Mouse (Mus musculus) gastrocnemius, postnatal 25 days (tissue): ENCODE measurements around the gene Rprm. TPM values are rescaled to one million over a fixed set of nuclear protein-coding genes. Genes with fewer than 3 reads are reported as not detected.
A peak's percentile ranks its signal among the peaks of the same experiment; 100 is the strongest.

Source experiments
- DNase-seq: peaks from one replicate; pipeline ENCODE4 v3.0.0; 2022
- long read RNA-seq, 2 experiments: library from polyadenylated mRNA; stranded (forward); transcript quantifications; one replicate each; pipeline ENCODE4 v2.0.0; 2021
- total RNA-seq, 2 experiments: library from RNA; stranded (reverse); gene quantifications; 1 replicate in 1 of 2; 2 replicates in 1 of 2; pipeline ENCODE4 v1.2.3; 2021

The Rprm gene
- under 1 TPM; 0.24 to 0.79 TPM for total RNA-seq
- long read RNA-seq, experiment 1, result 0 reads
- long read RNA-seq, experiment 2, partial matches to known transcripts, result 0 of 1 reads
- long read RNA-seq, experiment 2, other reads (novel, unspliced or antisense), result 0 of 1 reads

GRCm38 (mm10) chr2:54085430-54086087, at the start of gene Rprm:
TSS of gene Rprm (minus strand) at chr2:54085552.
- DNase-seq, result peak; percentile 65

GRCm38 (mm10) chr2:54119305-54119704, 34.0 kb upstream of the Rprm start:
- no peak for DNase-seq

GRCm38 (mm10) chr2:54118881-54119280, 33.5 kb upstream of the Rprm start:
- no peak for DNase-seq

- no peak for DNase-seq
These were observed 25.9 kb upstream of the Rprm start for GRCm38 (mm10) chr2:54111294-54111693.

GRCm38 (mm10) chr2:54106232-54106726, 20.9 kb upstream of the Rprm start:
- DNase-seq, result no peak

- no peak for DNase-seq
These were observed 14.6 kb upstream of the Rprm start for GRCm38 (mm10) chr2:54099939-54100338.

GRCm38 (mm10) chr2:54092616-54093015, 7.3 kb upstream of the Rprm start:
- DNase-seq, result no peak

- no peak for DNase-seq
These were observed 902 bp upstream of the Rprm start for GRCm38 (mm10) chr2:54086254-54086653.

GRCm38 (mm10) chr2:54084737-54085429, 469 bp downstream of the Rprm start:
- no peak for DNase-seq

- DNase-seq, result no peak
These were observed 1.3 kb downstream of the Rprm start for GRCm38 (mm10) chr2:54083861-54084736.

- no peak for DNase-seq
These were observed 6.4 kb downstream of the Rprm start for GRCm38 (mm10) chr2:54078961-54079360.

- no peak for DNase-seq
These were observed 13.8 kb downstream of the Rprm start for GRCm38 (mm10) chr2:54071526-54071925.

- DNase-seq, result no peak
These were observed 22.9 kb downstream of the Rprm start for GRCm38 (mm10) chr2:54062421-54062820.

GRCm38 (mm10) chr2:54061039-54061438, 24.3 kb downstream of the Rprm start:
- DNase-seq, result no peak
